Mouse (Mus musculus) heart, embryonic 12.5 days (tissue): ENCODE results near the gene Tmeff1. TPM values are rescaled to one million over a fixed set of nuclear protein-coding genes. Genes with fewer than 3 reads are reported as not detected.

Experiments used
- ATAC-seq: fragments of 200-750 bp; cut with Nextera tagmentation; 2 replicates; pipeline ENCODE4 v1.8.0; 2017; ENCODE audit warnings: moderate TSS enrichment, moderate library complexity; ENCODE audit not compliant: insufficient number of reproducible peaks, low FRiP score
- H3K27ac ChIP-seq: fragments of 300-500 bp; sonication (generic); 2 replicates; pipeline ENCODE4 v1.5.1; 2016; ENCODE audit warnings: mild to moderate bottlenecking, moderate library complexity; ENCODE audit not compliant: poor library complexity, severe bottlenecking
- H3K27me3 ChIP-seq: fragments of 300-500 bp; sonication (generic); replicated peaks from 2 replicates; pipeline ENCODE4 v1.6.1; 2016; ENCODE audit warnings: mild to moderate bottlenecking, moderate library complexity
- H3K36me3 ChIP-seq: fragments of 300-500 bp; sonication (generic); 2 replicates; pipeline ENCODE4 v1.6.1; 2016; ENCODE audit warnings: mild to moderate bottlenecking, moderate library complexity
- H3K4me1 ChIP-seq: fragments of 300-500 bp; sonication (generic); replicated peaks from 2 replicates; pipeline ENCODE4 v1.6.1; 2016; ENCODE audit warnings: mild to moderate bottlenecking
- H3K4me2 ChIP-seq: fragments of 300-500 bp; sonication (generic); 2 replicates; pipeline ENCODE4 v1.6.1; 2016; ENCODE audit warnings: mild to moderate bottlenecking, moderate library complexity
- H3K4me3 ChIP-seq: fragments of 300-500 bp; sonication (generic); 2 replicates; pipeline ENCODE4 v1.5.1; 2016; ENCODE audit warnings: mild to moderate bottlenecking
- H3K9ac ChIP-seq: fragments of 300-500 bp; sonication (generic); 2 replicates; pipeline ENCODE4 v1.6.1; 2016; ENCODE audit warnings: mild to moderate bottlenecking, moderate library complexity
- H3K9me3 ChIP-seq: fragments of 300-500 bp; sonication (generic); replicated peaks from 2 replicates; pipeline ENCODE4 v1.6.1; 2016; ENCODE audit warnings: mild to moderate bottlenecking, moderate library complexity
- WGBS: fragments of 180-500 bp; shearing (Covaris S2); methylation state at CpG from one replicate; pipeline ENCODE4 v1.1.7; 2016; 5-methylcytosine and 5-hydroxymethylcytosine counted together
- polyA plus RNA-seq: library from polyadenylated mRNA; unstranded; fragments of >200 nt; fragmentation: Nextera tagmentation; extraction: Ambion mirVana; gene quantifications from 2 replicates; pipeline ENCODE4 v1.2.1, GENCODE M21; 2016

Tmeff1 gene
- polyA plus RNA-seq, 1 experiment from 2014 or later: 54.8 TPM

GRCm38 (mm10) chr4:48656530-48656929, 71.6 kb downstream of the Tmeff1 start:
- H3K36me3 ChIP-seq: peaks cover 65% of the 10 kb centered on the region
- WGBS: 92% methylated on average over 8 of the region's 8 CpGs
- H3K4me3 ChIP-seq: no peak overlapping the region
- H3K27ac ChIP-seq: no peak overlapping the region
- no peak overlapping the region for H3K4me2 ChIP-seq
- ATAC-seq: no peak
- H3K9ac ChIP-seq: no peak overlapping the region
- H3K27me3 ChIP-seq: no peaks in the 10 kb centered on the region
- H3K4me1 ChIP-seq: no peaks in the 10 kb centered on the region
- no peaks in the 10 kb centered on the region for H3K9me3 ChIP-seq

- H3K4me2 ChIP-seq: no peak overlapping the region
- peaks cover 52% of the 10 kb centered on the region for H3K36me3 ChIP-seq
- no peaks in the 10 kb centered on the region for H3K4me1 ChIP-seq
- H3K27me3 ChIP-seq: no peaks in the 10 kb centered on the region
- no peak overlapping the region for H3K27ac ChIP-seq
- WGBS: 86% methylated on average over 4 of the region's 4 CpGs
- no peaks in the 10 kb centered on the region for H3K9me3 ChIP-seq
- ATAC-seq: no peak
- H3K9ac ChIP-seq: no peak overlapping the region
- no peak overlapping the region for H3K4me3 ChIP-seq
Observed at GRCm38 (mm10) chr4:48660144-48660543, 75.2 kb downstream of the Tmeff1 start.

DNA sequence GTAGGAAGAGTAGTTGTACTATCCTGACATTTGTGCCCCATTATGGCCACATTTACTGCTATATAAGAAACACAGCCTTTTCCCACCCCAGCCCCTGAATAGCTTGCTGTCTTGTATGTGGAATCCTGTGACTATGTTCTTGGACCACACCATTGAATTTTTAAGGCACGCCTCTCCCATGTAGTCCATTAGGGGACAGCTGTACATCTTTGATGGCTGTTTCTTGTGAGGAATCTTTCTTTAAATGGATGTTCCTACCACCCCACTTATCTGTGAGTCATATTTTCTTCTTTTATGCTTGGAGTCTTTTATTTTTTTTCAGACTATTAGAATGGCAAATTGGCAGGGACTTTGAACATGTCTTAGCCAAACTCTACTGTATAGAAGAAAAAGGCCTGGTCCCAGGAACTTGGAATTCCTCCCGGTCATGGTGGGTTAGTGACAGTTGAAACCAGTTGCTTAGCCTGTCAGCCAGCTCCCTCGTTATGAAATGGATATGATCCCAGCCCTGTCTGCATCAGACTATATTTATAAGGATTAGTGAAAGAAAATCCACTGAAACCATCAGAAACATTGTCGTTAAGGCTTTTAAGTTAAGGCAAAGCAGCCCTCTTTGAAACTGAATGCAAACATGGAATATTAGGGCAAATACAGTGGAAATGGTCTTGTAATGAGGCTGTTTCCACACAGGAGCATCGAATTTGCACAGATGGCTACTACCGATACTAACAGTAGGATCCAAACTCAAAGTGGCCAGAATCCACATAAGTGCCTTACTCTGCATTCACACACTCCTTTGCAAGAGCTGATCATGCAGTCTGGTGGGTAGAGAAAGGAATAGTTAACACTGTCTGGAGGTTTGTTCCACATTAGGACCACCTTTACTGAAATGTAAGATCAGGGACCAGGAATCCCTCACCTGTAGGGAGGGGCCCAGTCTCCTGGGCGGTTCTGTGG, 75.9 kb downstream of the Tmeff1 start:
- Histone ChIP-seq H3K27ac (no peak overlapping the region), H3K27me3 (no peaks in the 10 kb centered on the region), H3K4me2 (no peak overlapping the region), H3K4me1 (0 out of 2 replicates have a peak, but pooled peaks cover 3% of the 10 kb centered on the region), H3K4me3 (no peak overlapping the region), H3K36me3 (peaks cover 52% of the 10 kb centered on the region), H3K9me3 (no peaks in the 10 kb centered on the region), H3K9ac (no peak overlapping the region)
- no peak for ATAC-seq
- WGBS: 89% methylated on average over 7 of the region's 7 CpGs

DNA sequence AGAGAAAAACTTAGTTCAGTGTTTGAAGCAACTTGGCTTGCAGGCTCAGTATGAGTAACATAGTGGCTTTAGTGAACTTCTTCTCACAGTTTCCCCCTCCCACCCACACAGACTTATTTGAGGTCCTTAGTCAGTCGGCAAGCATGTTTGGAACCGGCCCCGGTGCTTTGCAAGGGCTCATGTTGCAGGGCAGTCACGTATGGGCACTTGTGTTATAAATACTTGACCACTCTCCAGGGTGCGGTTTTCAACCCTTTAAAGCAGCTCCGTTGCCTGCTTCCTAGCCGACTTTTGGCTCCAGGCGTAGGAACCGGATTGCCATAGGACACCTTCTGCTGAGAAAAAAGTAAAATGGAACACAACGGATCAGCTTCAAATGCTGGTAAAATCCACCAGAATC, 78.3 kb downstream of the Tmeff1 start, which contains the start of gene Cavin4:
Gene Cavin4 (plus strand): TSS at position 244 of the 400 bp plus-strand sequence.
- Histone ChIP-seq H3K4me1 (peaks cover 7% of the 10 kb centered on the region), H3K27me3 (no peaks in the 10 kb centered on the region), H3K4me3 (no peak within 1 kb of the TSS), H3K4me2 (no peak within 1 kb of the TSS), H3K9ac (no peak within 1 kb of the TSS), H3K27ac (peak within 1 kb of the TSS; percentile 43; the same call in 1 of the 2 replicates), H3K36me3 (peaks cover 39% of the 10 kb centered on the region), H3K9me3 (no peaks in the 10 kb centered on the region)
- WGBS: 73% methylated on average over 10 of the region's 10 CpGs
- ATAC-seq: no peak

GRCm38 (mm10) chr4:48664021-48664420, 79.0 kb downstream of the Tmeff1 start:
- Histone ChIP-seq H3K4me2 (no peak overlapping the region), H3K9ac (no peak overlapping the region), H3K27me3 (no peaks in the 10 kb centered on the region), H3K4me1 (peaks cover 11% of the 10 kb centered on the region), H3K36me3 (peaks cover 32% of the 10 kb centered on the region), H3K4me3 (no peak overlapping the region), H3K9me3 (no peaks in the 10 kb centered on the region), H3K27ac (no peak overlapping the region)
- 89% methylated on average over 6 of the region's 6 CpGs for WGBS
- ATAC-seq: no peak

DNA sequence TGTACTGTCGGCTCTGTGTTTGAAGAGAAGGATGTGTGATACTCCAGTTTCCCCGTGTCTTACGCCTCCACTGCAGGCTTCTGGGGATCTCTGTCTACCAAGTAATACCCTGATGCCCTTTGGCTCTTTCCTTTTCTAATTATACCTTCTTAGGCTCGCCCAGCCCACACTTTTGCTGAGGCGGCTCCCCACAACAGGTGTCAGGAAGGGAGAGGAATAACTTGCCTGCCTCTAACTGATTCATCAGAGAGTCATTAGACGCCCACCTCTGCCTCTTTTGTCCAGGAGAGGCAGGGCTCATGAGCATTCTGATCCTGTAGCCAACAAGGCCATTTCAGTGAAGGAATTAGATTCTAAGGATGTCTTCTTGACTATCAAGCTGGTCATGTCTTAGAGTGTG, 82.3 kb downstream of the Tmeff1 start:
- Histone ChIP-seq H3K4me3 (no peak overlapping the region), H3K36me3 (peaks cover 23% of the 10 kb centered on the region), H3K27me3 (no peaks in the 10 kb centered on the region), H3K27ac (no peak overlapping the region), H3K9ac (no peak overlapping the region), H3K9me3 (no peaks in the 10 kb centered on the region), H3K4me2 (no peak overlapping the region), H3K4me1 (peaks cover 11% of the 10 kb centered on the region)
- no peak for ATAC-seq
- WGBS: 84% methylated on average over 6 of the region's 6 CpGs

GRCm38 (mm10) chr4:48672915-48673314, 87.9 kb downstream of the Tmeff1 start:
- H3K36me3 ChIP-seq: peaks cover 37% of the 10 kb centered on the region
- 85% methylated on average over 5 of the region's 5 CpGs for WGBS
- no peak for ATAC-seq

GRCm38 (mm10) chr4:48674412-48674811, 89.4 kb downstream of the Tmeff1 start:
- no peak overlapping the region for H3K9ac ChIP-seq
- peaks cover 37% of the 10 kb centered on the region for H3K36me3 ChIP-seq
- 91% methylated on average over 7 of the region's 7 CpGs for WGBS
- no peak overlapping the region for H3K27ac ChIP-seq
- H3K4me2 ChIP-seq: no peak overlapping the region
- no peak for ATAC-seq
- no peaks in the 10 kb centered on the region for H3K9me3 ChIP-seq
- 0 out of 2 replicates have a peak, but pooled peaks cover under 1% of the 10 kb centered on the region for H3K4me1 ChIP-seq
- no peaks in the 10 kb centered on the region for H3K27me3 ChIP-seq
- H3K4me3 ChIP-seq: no peak overlapping the region

More at GRCm38 (mm10) chr4:48672915-48673314, 87.9 kb downstream of the Tmeff1 start:
- H3K4me1 ChIP-seq: peaks cover 8% of the 10 kb centered on the region
- H3K9me3 ChIP-seq: no peaks in the 10 kb centered on the region
- H3K4me2 ChIP-seq: no peak overlapping the region
- no peaks in the 10 kb centered on the region for H3K27me3 ChIP-seq
- H3K27ac ChIP-seq: no peak overlapping the region
- no peak overlapping the region for H3K9ac ChIP-seq
- no peak overlapping the region for H3K4me3 ChIP-seq

- Histone ChIP-seq H3K4me2 (no peak overlapping the region), H3K4me1 (0 out of 2 replicates have a peak, but pooled peaks cover 13% of the 10 kb centered on the region), H3K27ac (no peak overlapping the region), H3K27me3 (no peaks in the 10 kb centered on the region), H3K36me3 (peaks cover 33% of the 10 kb centered on the region), H3K9me3 (no peaks in the 10 kb centered on the region), H3K9ac (no peak overlapping the region), H3K4me3 (no peak overlapping the region)
- ATAC-seq: no peak
- 86% methylated on average over 13 of the region's 13 CpGs for WGBS
Observed at GRCm38 (mm10) chr4:48676570-48677185, 91.7 kb downstream of the Tmeff1 start.

GRCm38 (mm10) chr4:48677276-48677675, 92.3 kb downstream of the Tmeff1 start:
- Histone ChIP-seq H3K27me3 (no peaks in the 10 kb centered on the region), H3K4me1 (0 out of 2 replicates have a peak, but pooled peaks cover 13% of the 10 kb centered on the region), H3K27ac (no peak overlapping the region), H3K4me2 (no peak overlapping the region), H3K9me3 (no peaks in the 10 kb centered on the region), H3K4me3 (no peak overlapping the region), H3K9ac (no peak overlapping the region), H3K36me3 (peaks cover 27% of the 10 kb centered on the region)
- ATAC-seq: no peak
- 93% methylated on average over 8 of the region's 8 CpGs for WGBS

- Histone ChIP-seq H3K27ac (no peak overlapping the region), H3K4me1 (0 out of 2 replicates have a peak, but pooled peaks cover 13% of the 10 kb centered on the region), H3K4me3 (no peak overlapping the region), H3K36me3 (peaks cover 22% of the 10 kb centered on the region; the same call in 1 of the 2 replicates), H3K9me3 (no peaks in the 10 kb centered on the region), H3K4me2 (no peak overlapping the region), H3K27me3 (no peaks in the 10 kb centered on the region), H3K9ac (no peak overlapping the region)
- 68% methylated on average over 2 of the region's 2 CpGs for WGBS
- no peak for ATAC-seq
Observed at GRCm38 (mm10) chr4:48677812-48678211, 92.8 kb downstream of the Tmeff1 start.
